Mouse (Mus musculus): Measurements from ENCODE around the gene Rbm20. TPM values are rescaled to one million over a fixed set of nuclear protein-coding genes. Genes with fewer than 3 reads are reported as not detected.

Gene Rbm20
- total and polyA plus RNA-seq, 3 experiments = 37.3 to 58.6 TPM; not detected in 1

DNA sequence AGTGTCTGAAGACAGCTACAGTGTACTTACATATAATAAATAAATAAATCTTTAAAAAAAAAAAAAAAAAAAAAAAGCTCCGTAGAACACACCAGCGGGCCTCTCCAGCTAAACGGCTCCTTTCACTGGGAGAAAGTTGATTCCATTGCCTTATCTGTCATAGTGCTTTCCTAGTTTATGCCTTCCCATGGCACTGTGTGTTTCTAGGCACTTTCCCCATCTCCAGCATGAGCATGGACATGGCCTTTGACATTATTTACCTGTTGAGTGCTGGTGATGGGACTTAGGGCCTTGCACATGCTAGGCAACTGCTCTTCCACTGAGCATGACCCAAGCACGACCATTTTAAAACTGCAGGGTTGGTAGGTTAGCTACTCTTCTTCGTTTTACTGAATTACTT lies 46.9 kb downstream of the Rbm20 start:
- no peak overlapping the region for H3K4me3 ChIP-seq (ENCODE audit: control insufficient read depth in 1 of 2, insufficient read depth in 1 of 2, low read depth in 2 of 2, low read length in 2 of 2)
- DNase-seq (ENCODE audit: low read depth, low spot score) = no peak
- no peak overlapping the region for H3K27ac ChIP-seq (ENCODE audit: control insufficient read depth, low read depth, low read length)
- H3K79me2 ChIP-seq (ENCODE audit: control insufficient read depth, insufficient read depth, low read length, poor library complexity) = no peaks in the 10 kb centered on the region
- peaks cover 4 to 7% of the 10 kb centered on the region in 2 experiments; a peak in 3 of 4 replicates for H3K27me3 ChIP-seq (ENCODE audit: control insufficient read depth in 1 of 2, insufficient read depth in 2 of 2, low read length in 2 of 2)
- H3K36me3 ChIP-seq (ENCODE audit: control insufficient read depth in 1 of 2, insufficient read depth in 2 of 2, low read length in 2 of 2) = no peaks in the 10 kb centered on the region
- H3K9ac ChIP-seq (ENCODE audit: control insufficient read depth, low read depth, low read length, poor library complexity, severe bottlenecking) = no peak overlapping the region
- no peaks in the 10 kb centered on the region for H3K4me1 ChIP-seq (ENCODE audit: control insufficient read depth in 1 of 2, insufficient read depth in 2 of 2, low read length in 2 of 2)
- TF ChIP-seq SMC3 (IDR thresholded peaks at IDR 0.05; ENCODE audit: low read depth, low read length) = no peak
- no peak for TF ChIP-seq SIN3A (IDR thresholded peaks at IDR 0.05; ENCODE audit: low read length)
- TF ChIP-seq TAL1 (IDR thresholded peaks at IDR 0.05; ENCODE audit: low read length) = no peak
- no peak for TF ChIP-seq POLR2AphosphoS5 (IDR thresholded peaks at IDR 0.05; ENCODE audit: borderline replicate concordance, low read depth, low read length)
- TF ChIP-seq ZMIZ1 (IDR thresholded peaks at IDR 0.05; ENCODE audit: low read depth, low read length) = no peak
- no peak for TF ChIP-seq HCFC1 (IDR thresholded peaks at IDR 0.05; ENCODE audit: low read depth, low read length)
- TF ChIP-seq CHD1 (IDR thresholded peaks at IDR 0.05; ENCODE audit: low read depth, low read length) = no peak
- no peaks in the 10 kb centered on the region for H3K9me3 ChIP-seq (replicated peaks; ENCODE audit: insufficient read depth, low read length)

DNA sequence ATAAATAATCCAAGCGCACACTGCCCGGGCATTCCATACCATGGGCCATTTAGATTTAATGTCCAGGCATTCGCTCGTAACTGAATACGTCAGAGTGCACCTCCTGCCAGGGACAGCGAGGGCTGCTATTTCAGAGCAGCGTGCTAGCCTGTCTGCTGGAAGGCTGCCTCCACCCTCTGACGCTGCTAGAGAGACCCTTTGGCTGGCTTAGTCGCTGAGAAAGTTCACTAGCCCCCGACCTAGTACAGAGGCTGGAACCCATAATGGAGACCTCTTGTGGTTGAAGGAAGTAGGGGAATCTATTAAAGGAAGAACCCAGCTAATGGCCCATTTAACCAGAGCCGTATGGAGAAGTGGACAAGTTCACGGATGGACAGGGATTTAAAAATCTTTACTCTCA lies 49.2 kb downstream of the Rbm20 start:
- no peak overlapping the region for H3K4me3 ChIP-seq (ENCODE audit: control insufficient read depth in 1 of 2, insufficient read depth in 1 of 2, low read depth in 2 of 2, low read length in 2 of 2)

GRCm38 (mm10) chr19:53726755-53727154 lies 49.6 kb downstream of the Rbm20 start:
- peaks cover 2 to 7% of the 10 kb centered on the region in 2 experiments; a peak in 2 of 4 replicates for H3K27me3 ChIP-seq (ENCODE audit: control insufficient read depth in 1 of 2, insufficient read depth in 2 of 2, low read length in 2 of 2)
- no peak for DNase-seq (ENCODE audit: low read depth, low spot score)
- H3K4me1 ChIP-seq (ENCODE audit: control insufficient read depth in 1 of 2, insufficient read depth in 2 of 2, low read length in 2 of 2) = no peaks in the 10 kb centered on the region
- no peak overlapping the region for H3K4me3 ChIP-seq (ENCODE audit: control insufficient read depth in 1 of 2, insufficient read depth in 1 of 2, low read depth in 2 of 2, low read length in 2 of 2)
- H3K27ac ChIP-seq (ENCODE audit: control insufficient read depth, low read depth, low read length) = no peak overlapping the region
- no peaks in the 10 kb centered on the region for H3K79me2 ChIP-seq (ENCODE audit: control insufficient read depth, insufficient read depth, low read length, poor library complexity)
- H3K9ac ChIP-seq (ENCODE audit: control insufficient read depth, low read depth, low read length, poor library complexity, severe bottlenecking) = no peak overlapping the region
- no peak for TF ChIP-seq MYC (IDR thresholded peaks at IDR 0.05; ENCODE audit: low read depth, low read length)
- TF ChIP-seq MEF2A (IDR thresholded peaks at IDR 0.05; ENCODE audit: extremely low read depth, insufficient replicate concordance, low read depth, low read length, poor library complexity, severe bottlenecking) = no peak
- TF ChIP-seq UBTF (IDR thresholded peaks at IDR 0.05; ENCODE audit: borderline replicate concordance, insufficient read depth, low read depth, low read length) = no peak
- TF ChIP-seq CHD1 (IDR thresholded peaks at IDR 0.05; ENCODE audit: low read depth, low read length) = no peak
- no peak for TF ChIP-seq EP300 (IDR thresholded peaks at IDR 0.05; ENCODE audit: low read depth in 1 of 2, low read length in 2 of 2)
- no peak for TF ChIP-seq ELF1 (IDR thresholded peaks at IDR 0.05; ENCODE audit: low read depth, low read length)
- no peak for TF ChIP-seq TBP (IDR thresholded peaks at IDR 0.05; ENCODE audit: low read depth, low read length)
- TF ChIP-seq ZC3H11A (IDR thresholded peaks at IDR 0.05; ENCODE audit: low read depth, low read length) = no peak
- no peak for TF ChIP-seq MAX (IDR thresholded peaks at IDR 0.05; ENCODE audit: low read length)
- no peak for TF ChIP-seq POLR2AphosphoS2 (IDR thresholded peaks at IDR 0.05; ENCODE audit: low read length)
- TF ChIP-seq MAZ (IDR thresholded peaks at IDR 0.05; ENCODE audit: low read depth, low read length) = no peak
- TF ChIP-seq GABPA (IDR thresholded peaks at IDR 0.05; ENCODE audit: low read depth, low read length) = no peak
- TF ChIP-seq JUND (IDR thresholded peaks at IDR 0.05; ENCODE audit: low read depth, low read length) = no peak
- H3K36me3 ChIP-seq (ENCODE audit: control insufficient read depth in 1 of 2, insufficient read depth in 2 of 2, low read length in 2 of 2) = no peaks in the 10 kb centered on the region
- no peaks in the 10 kb centered on the region for H3K9me3 ChIP-seq (replicated peaks; ENCODE audit: insufficient read depth, low read length)

More for the DNA sequence above, 49.2 kb downstream of the Rbm20 start:
- no peaks in the 10 kb centered on the region for H3K9me3 ChIP-seq (replicated peaks; ENCODE audit: insufficient read depth, low read length)
- no peaks in the 10 kb centered on the region for H3K36me3 ChIP-seq (ENCODE audit: control insufficient read depth in 1 of 2, insufficient read depth in 2 of 2, low read length in 2 of 2)
- H3K4me1 ChIP-seq (ENCODE audit: control insufficient read depth in 1 of 2, insufficient read depth in 2 of 2, low read length in 2 of 2) = no peaks in the 10 kb centered on the region
- H3K27me3 ChIP-seq (ENCODE audit: control insufficient read depth in 1 of 2, insufficient read depth in 2 of 2, low read length in 2 of 2) = peaks cover 2 to 7% of the 10 kb centered on the region in 2 experiments; a peak in 2 of 4 replicates
- H3K27ac ChIP-seq (ENCODE audit: control insufficient read depth, low read depth, low read length) = no peak overlapping the region
- H3K9ac ChIP-seq (ENCODE audit: control insufficient read depth, low read depth, low read length, poor library complexity, severe bottlenecking) = no peak overlapping the region
- peak; percentile 27 for TF ChIP-seq SMC3 (IDR thresholded peaks at IDR 0.05; ENCODE audit: low read depth, low read length)
- TF ChIP-seq CHD2 (IDR thresholded peaks at IDR 0.05; ENCODE audit: low read length) = no peak
- no peaks in the 10 kb centered on the region for H3K79me2 ChIP-seq (ENCODE audit: control insufficient read depth, insufficient read depth, low read length, poor library complexity)
- no peak for DNase-seq (ENCODE audit: low read depth, low spot score)

Data from MEL (cell line).